28 mouse cellular contexts compared by ENCODE assay signal in the genomic region with DNA sequence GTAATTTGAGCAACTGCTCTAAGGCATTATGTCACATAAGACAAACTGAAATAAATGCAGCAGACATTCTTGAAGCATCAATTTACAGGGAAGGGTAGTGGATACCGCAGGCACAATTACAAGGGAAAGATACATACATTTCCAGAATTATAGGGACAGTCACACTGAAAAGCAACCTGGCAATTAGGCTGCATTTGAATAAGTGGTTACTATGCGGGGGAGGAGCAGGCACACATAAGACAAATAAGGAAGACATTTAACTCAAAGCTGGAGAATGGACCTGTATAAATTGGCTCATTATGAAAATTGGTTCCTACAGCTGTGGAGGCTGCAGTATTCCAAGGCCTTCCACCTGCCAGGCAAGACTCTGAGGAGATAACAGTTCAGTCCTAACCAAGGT.
"Had no signal": no experiment of that assay in that cellular context is flagged by ENCODE, and none has a peak within 500 bp of the region (broad histone marks: within the 10 kb centered on the region; RNA-seq: fewer than 3 reads in every experiment).

No protein-coding gene starts in this region.

- ATAC-seq: hindbrain, embryonic 16.5 days; inflammation-experienced regulatory T-cells, adult 6 months; intestine, embryonic 15.5 days; intestine, postnatal 0 days had no signal

- H3K27ac ChIP-seq: gastrocnemius, adult 2 months; heart, embryonic 10.5 days; hindbrain, embryonic 10.5 days; hindbrain, embryonic 12.5 days; hindbrain, embryonic 14.5 days; intestine, embryonic 15.5 days; layer of hippocampus, adult 2 months; left cerebral cortex, adult 2 months; limb, embryonic 10.5 days; limb, embryonic 12.5 days; liver, embryonic 13.5 days; liver, embryonic 15.5 days had no signal

- H3K4me2 ChIP-seq: heart, embryonic 12.5 days; hindbrain, embryonic 12.5 days; hindbrain, embryonic 14.5 days; intestine, embryonic 15.5 days; limb, embryonic 12.5 days; liver, embryonic 11.5 days; liver, embryonic 13.5 days; liver, embryonic 15.5 days had no signal

- H3K9me3 ChIP-seq: heart, embryonic 10.5 days; heart, embryonic 12.5 days; hindbrain, embryonic 10.5 days; hindbrain, embryonic 12.5 days; intestine, embryonic 15.5 days; limb, embryonic 10.5 days; limb, embryonic 12.5 days; liver, embryonic 13.5 days; liver, embryonic 15.5 days had no signal

- DNase-seq: gastrocnemius, adult 2 months; gastrocnemius, postnatal 10 days; gastrocnemius, postnatal 25 days; heart, adult 18-20 months; heart, postnatal 10 days; heart, postnatal 4 days; kidney, adult 18-20 months; kidney, adult 8-10 months; kidney, postnatal 10 days; kidney, postnatal 25 days; kidney, postnatal 4 days; liver; liver, embryonic 13.5 days had no signal

- H3K27me3 ChIP-seq: heart, embryonic 12.5 days; hindbrain, embryonic 12.5 days; intestine, embryonic 15.5 days; limb, embryonic 12.5 days; liver, embryonic 13.5 days; liver, embryonic 15.5 days had no signal

- H3K4me1 ChIP-seq: heart, embryonic 10.5 days; heart, embryonic 12.5 days; hindbrain, embryonic 10.5 days; hindbrain, embryonic 12.5 days; intestine, embryonic 15.5 days; limb, embryonic 10.5 days; limb, embryonic 12.5 days; liver, embryonic 13.5 days; liver, embryonic 15.5 days had no signal

- H3K4me3 ChIP-seq: gastrocnemius, adult 2 months; heart, embryonic 10.5 days; heart, embryonic 12.5 days; hindbrain, embryonic 10.5 days; hindbrain, embryonic 12.5 days; intestine, embryonic 15.5 days; layer of hippocampus, adult 2 months; left cerebral cortex, adult 2 months; limb, embryonic 10.5 days; limb, embryonic 12.5 days; liver, embryonic 13.5 days; liver, embryonic 15.5 days had no signal

- H3K36me3 ChIP-seq: heart, embryonic 10.5 days; heart, embryonic 12.5 days; hindbrain, embryonic 10.5 days; hindbrain, embryonic 12.5 days; intestine, embryonic 15.5 days; limb, embryonic 10.5 days; limb, embryonic 12.5 days; liver, embryonic 13.5 days; liver, embryonic 15.5 days had no signal

- H3K9ac ChIP-seq: heart, embryonic 12.5 days; hindbrain, embryonic 12.5 days; hindbrain, embryonic 14.5 days; intestine, embryonic 15.5 days; limb, embryonic 12.5 days; liver, embryonic 13.5 days; liver, embryonic 15.5 days had no signal
